Mouse (Mus musculus): Measurements from ENCODE around the gene Micu2. TPM values are rescaled to one million over a fixed set of nuclear protein-coding genes. Genes with fewer than 3 reads are reported as not detected.

The Micu2 gene
- polyA plus RNA-seq, 1 experiment from 2014 or later: 70.1 TPM

DNA sequence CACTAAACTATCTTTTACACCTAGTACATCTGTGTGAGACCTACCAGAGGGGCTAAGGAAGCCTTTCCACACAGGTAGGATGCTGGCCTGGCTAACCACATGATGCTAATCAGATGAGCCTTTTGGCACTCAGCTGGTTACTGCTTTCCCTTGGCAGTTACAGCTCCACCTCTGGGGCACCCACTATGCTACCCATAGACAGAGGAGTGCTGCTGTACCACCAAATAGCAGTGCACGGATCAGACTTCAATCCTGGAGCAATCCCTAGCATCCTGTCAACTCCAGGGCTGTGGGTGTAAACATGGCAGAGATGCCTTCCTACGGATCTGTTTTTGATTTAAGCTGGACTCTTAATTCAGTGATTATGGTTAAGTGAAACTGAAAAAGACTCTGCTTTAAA lies 13.3 kb downstream of the Micu2 start:
- Histone ChIP-seq H3K4me2 (replicated peaks) (no peak overlapping the region), H3K36me3 (peaks cover 26% of the 10 kb centered on the region; the same call in 1 of the 2 replicates), H3K27ac (replicated peaks) (no peak overlapping the region), H3K9ac (replicated peaks) (no peak overlapping the region), H3K4me1 (peaks cover 10% of the 10 kb centered on the region), H3K4me3 (no peak overlapping the region), H3K27me3 (no peaks in the 10 kb centered on the region), H3K9me3 (0 out of 2 replicates have a peak, but pooled peaks cover 14% of the 10 kb centered on the region)
- ATAC-seq (ENCODE audit: low FRiP score, low read depth): no peak
- WGBS: 79% methylated on average over 2 of the region's 2 CpGs

- Histone ChIP-seq H3K9ac (replicated peaks) (no peak overlapping the region), H3K9me3 (0 out of 2 replicates have a peak, but pooled peaks cover 6% of the 10 kb centered on the region), H3K36me3 (peaks cover 8% of the 10 kb centered on the region; the same call in 1 of the 2 replicates), H3K27me3 (no peaks in the 10 kb centered on the region), H3K4me1 (peaks cover 10% of the 10 kb centered on the region), H3K4me2 (replicated peaks) (peak overlapping the region; percentile 38; the same call in 1 of the 2 replicates), H3K4me3 (no peak overlapping the region), H3K27ac (replicated peaks) (no peak overlapping the region)
- no peak for ATAC-seq (ENCODE audit: low FRiP score, low read depth)
- 5% methylated on average over 7 of the region's 7 CpGs for WGBS
Measured at GRCm38 (mm10) chr14:57982450-57982849, 16.6 kb downstream of the Micu2 start.

- H3K9ac ChIP-seq (replicated peaks): 0 out of 2 replicates have a peak overlapping the region, but pooled peaks have one; percentile 34
- ATAC-seq (ENCODE audit: low FRiP score, low read depth): peak; percentile 78
- WGBS: 17% methylated on average over 14 of the region's 14 CpGs
Measured at GRCm38 (mm10) chr14:57981720-57982418, 17.2 kb downstream of the Micu2 start.

DNA sequence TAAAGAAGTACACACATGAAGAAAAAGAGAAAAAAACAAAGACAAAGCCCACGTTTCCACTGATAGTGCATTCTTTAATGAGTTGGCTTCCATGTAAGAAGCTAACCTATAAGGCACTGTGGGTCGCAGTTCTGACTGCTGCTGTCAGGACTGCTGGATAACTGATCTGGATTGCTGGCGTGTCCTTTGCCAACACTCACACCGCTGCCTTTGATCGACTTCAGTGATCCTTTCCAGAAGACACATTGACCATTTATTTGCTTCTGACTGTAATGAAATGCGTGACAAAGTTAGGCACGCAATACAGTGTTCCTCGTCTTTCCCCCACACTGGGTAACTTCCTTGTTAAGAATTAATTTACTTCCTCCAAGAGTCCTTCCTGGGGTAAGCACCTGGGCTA lies 18.3 kb downstream of the Micu2 start:
- H3K36me3 ChIP-seq: no peaks in the 10 kb centered on the region
- no peaks in the 10 kb centered on the region for H3K9me3 ChIP-seq
- H3K4me1 ChIP-seq: peaks cover 10% of the 10 kb centered on the region
- H3K9ac ChIP-seq (replicated peaks): no peak overlapping the region
- H3K4me2 ChIP-seq (replicated peaks): no peak overlapping the region
- no peak for ATAC-seq (ENCODE audit: low FRiP score, low read depth)
- 76% methylated on average over 8 of the region's 8 CpGs for WGBS
- no peaks in the 10 kb centered on the region for H3K27me3 ChIP-seq
- no peak overlapping the region for H3K4me3 ChIP-seq
- H3K27ac ChIP-seq (replicated peaks): no peak overlapping the region

More at GRCm38 (mm10) chr14:57981720-57982418, 17.2 kb downstream of the Micu2 start:
- no peaks in the 10 kb centered on the region for H3K27me3 ChIP-seq
- peaks cover 2% of the 10 kb centered on the region; the same call in 1 of the 2 replicates for H3K36me3 ChIP-seq
- no peak overlapping the region for H3K4me3 ChIP-seq
- peaks cover 10% of the 10 kb centered on the region for H3K4me1 ChIP-seq
- H3K9me3 ChIP-seq: 0 out of 2 replicates have a peak, but pooled peaks cover under 1% of the 10 kb centered on the region
- H3K27ac ChIP-seq (replicated peaks): 0 out of 2 replicates have a peak overlapping the region, but pooled peaks have one; percentile 20
- peak overlapping the region; percentile 38 for H3K4me2 ChIP-seq (replicated peaks)

DNA sequence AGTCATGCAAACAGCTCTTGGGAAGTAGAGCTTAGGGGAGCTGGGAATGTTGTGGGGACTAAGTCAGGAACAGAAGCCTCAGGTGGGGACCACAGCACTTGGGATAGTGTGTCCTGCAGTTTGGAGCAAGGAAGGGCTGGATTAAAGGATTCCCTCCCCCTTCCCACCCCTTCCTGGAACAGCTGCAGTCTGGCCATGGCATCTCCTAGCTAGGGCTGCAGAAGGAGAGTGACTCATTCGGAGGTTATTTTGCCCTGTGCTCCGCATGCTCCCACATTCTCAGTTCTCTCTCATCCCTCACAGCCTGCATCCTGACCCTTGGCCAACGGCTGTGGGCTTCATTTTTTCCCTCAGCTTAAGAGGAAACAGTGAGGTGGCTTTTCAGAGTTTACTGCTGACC lies 18.9 kb downstream of the Micu2 start:
- Histone ChIP-seq H3K4me2 (replicated peaks) (no peak overlapping the region), H3K27ac (replicated peaks) (no peak overlapping the region), H3K27me3 (no peaks in the 10 kb centered on the region), H3K4me3 (no peak overlapping the region), H3K36me3 (no peaks in the 10 kb centered on the region), H3K9ac (replicated peaks) (no peak overlapping the region), H3K9me3 (no peaks in the 10 kb centered on the region), H3K4me1 (peaks cover 10% of the 10 kb centered on the region)
- WGBS: 53% methylated on average over 3 of the region's 3 CpGs
- no peak for ATAC-seq (ENCODE audit: low FRiP score, low read depth)

DNA sequence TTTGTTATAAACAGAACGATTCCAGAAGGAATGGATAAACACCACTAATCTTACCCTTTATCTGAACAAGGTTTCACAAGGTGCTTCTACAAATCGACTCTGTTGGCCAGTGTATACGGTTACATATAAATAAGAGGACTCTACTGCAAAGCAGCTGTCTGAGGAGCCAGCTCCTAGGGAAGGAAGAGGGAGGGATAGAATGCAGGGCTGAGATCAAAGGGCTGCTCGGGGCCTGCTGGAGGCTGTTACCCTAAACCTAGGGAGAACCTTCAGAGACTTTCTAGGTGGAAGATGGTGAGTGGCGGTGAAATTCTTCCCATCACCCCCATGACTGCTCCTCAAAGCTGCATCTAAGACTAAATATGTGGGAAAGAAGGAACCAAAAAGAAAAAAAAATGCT lies 20.9 kb downstream of the Micu2 start:
- Histone ChIP-seq H3K4me1 (peaks cover 10% of the 10 kb centered on the region), H3K4me2 (replicated peaks) (no peak overlapping the region), H3K27ac (replicated peaks) (no peak overlapping the region), H3K4me3 (no peak overlapping the region), H3K36me3 (no peaks in the 10 kb centered on the region), H3K9ac (replicated peaks) (no peak overlapping the region), H3K27me3 (no peaks in the 10 kb centered on the region), H3K9me3 (no peaks in the 10 kb centered on the region)
- no peak for ATAC-seq (ENCODE audit: low FRiP score, low read depth)
- 50% methylated on average over 5 of the region's 5 CpGs for WGBS

- Histone ChIP-seq H3K4me1 (no peaks in the 10 kb centered on the region), H3K9ac (replicated peaks) (no peak overlapping the region), H3K27ac (replicated peaks) (no peak overlapping the region), H3K4me2 (replicated peaks) (no peak overlapping the region), H3K9me3 (no peaks in the 10 kb centered on the region), H3K36me3 (no peaks in the 10 kb centered on the region), H3K27me3 (no peaks in the 10 kb centered on the region), H3K4me3 (no peak overlapping the region)
- no peak for ATAC-seq (ENCODE audit: low FRiP score, low read depth)
- 90% methylated on average over 6 of the region's 6 CpGs for WGBS
Measured at GRCm38 (mm10) chr14:57975656-57976055, 23.4 kb downstream of the Micu2 start.

DNA sequence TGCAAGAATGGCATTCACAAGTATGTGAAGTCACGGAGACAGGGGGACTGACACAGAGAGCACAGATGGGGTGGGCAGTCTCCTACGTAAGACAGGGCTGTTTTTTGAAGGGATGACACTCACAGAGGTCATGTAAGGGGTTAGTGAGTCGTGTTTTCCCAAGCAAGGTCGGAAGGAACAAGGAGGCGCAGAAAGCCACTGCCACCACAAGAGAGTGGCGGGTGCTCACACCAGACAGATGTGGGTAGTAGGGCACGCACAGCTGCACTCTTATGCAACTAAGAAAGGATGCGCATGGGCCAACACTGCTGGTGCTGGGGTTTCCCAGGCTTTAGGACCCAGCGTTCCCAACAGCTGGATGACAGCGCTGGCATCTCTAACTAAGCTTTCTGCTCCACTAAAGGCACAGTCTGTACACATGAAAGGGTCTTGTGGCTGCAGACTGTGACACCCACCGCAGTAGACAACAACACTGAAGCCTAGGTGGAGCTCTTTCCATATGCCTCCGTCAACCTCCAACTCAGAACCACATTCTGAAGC lies 27.0 kb downstream of the Micu2 start:
- WGBS: 80% methylated on average over 12 of the region's 12 CpGs
- Histone ChIP-seq H3K9me3 (no peaks in the 10 kb centered on the region), H3K4me3 (no peak overlapping the region), H3K36me3 (peaks cover 4% of the 10 kb centered on the region; the same call in 1 of the 2 replicates), H3K4me2 (replicated peaks) (no peak overlapping the region), H3K27me3 (no peaks in the 10 kb centered on the region), H3K4me1 (no peaks in the 10 kb centered on the region), H3K9ac (replicated peaks) (no peak overlapping the region), H3K27ac (replicated peaks) (no peak overlapping the region)
- ATAC-seq (ENCODE audit: low FRiP score, low read depth): no peak

- ATAC-seq (ENCODE audit: low FRiP score, low read depth): no peak
- WGBS: 89% methylated on average over 6 of the region's 6 CpGs
Measured at GRCm38 (mm10) chr14:57968873-57969272, 30.2 kb downstream of the Micu2 start.

DNA sequence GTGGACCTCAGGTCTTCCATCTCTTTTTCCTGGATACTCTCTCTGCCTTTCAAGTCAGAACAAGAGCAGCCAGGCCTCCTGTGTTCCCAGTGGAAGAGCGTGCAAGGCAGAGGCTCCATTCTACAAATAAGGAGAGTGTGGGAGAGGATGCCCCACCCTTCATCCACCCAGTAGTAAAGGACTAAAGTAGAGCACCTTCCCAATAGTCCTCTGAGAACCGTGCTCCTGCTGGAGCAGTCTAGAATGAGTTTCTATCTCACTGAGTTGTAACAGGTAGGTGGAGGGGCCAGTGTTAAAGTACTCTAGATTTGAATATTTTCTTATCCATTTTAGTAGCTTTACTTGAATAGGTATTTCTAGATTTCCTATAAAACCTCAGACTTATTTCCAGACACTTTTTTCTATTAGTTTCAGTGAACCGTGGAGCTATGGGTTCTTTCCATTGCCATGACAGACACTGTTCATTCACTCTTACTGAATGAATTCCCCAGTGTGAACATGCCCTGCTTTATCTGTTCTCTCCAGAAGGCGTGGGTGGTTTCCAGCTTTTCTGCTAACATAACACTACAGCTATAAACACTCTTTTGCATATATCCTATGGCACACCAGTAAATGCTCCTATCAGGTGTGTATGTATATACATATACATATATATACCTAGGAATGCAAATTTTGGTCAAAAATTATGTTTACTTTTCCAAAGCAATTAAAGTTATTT lies 31.8 kb downstream of the Micu2 start:
- no peaks in the 10 kb centered on the region for H3K4me1 ChIP-seq
- no peaks in the 10 kb centered on the region for H3K9me3 ChIP-seq
- no peak overlapping the region for H3K27ac ChIP-seq (replicated peaks)
- H3K4me3 ChIP-seq: no peak overlapping the region
- no peak for ATAC-seq (ENCODE audit: low FRiP score, low read depth)
- no peak overlapping the region for H3K4me2 ChIP-seq (replicated peaks)
- no peaks in the 10 kb centered on the region for H3K27me3 ChIP-seq
- no peak overlapping the region for H3K9ac ChIP-seq (replicated peaks)
- WGBS: 91% methylated on average over 4 of the region's 4 CpGs
- H3K36me3 ChIP-seq: peaks cover 7% of the 10 kb centered on the region; the same call in 1 of the 2 replicates

More at GRCm38 (mm10) chr14:57968873-57969272, 30.2 kb downstream of the Micu2 start:
- no peak overlapping the region for H3K4me3 ChIP-seq
- H3K9me3 ChIP-seq: no peaks in the 10 kb centered on the region
- H3K27me3 ChIP-seq: no peaks in the 10 kb centered on the region
- no peak overlapping the region for H3K9ac ChIP-seq (replicated peaks)
- no peak overlapping the region for H3K27ac ChIP-seq (replicated peaks)
- H3K4me1 ChIP-seq: no peaks in the 10 kb centered on the region
- H3K36me3 ChIP-seq: peaks cover 4% of the 10 kb centered on the region; the same call in 1 of the 2 replicates
- H3K4me2 ChIP-seq (replicated peaks): no peak overlapping the region

DNA sequence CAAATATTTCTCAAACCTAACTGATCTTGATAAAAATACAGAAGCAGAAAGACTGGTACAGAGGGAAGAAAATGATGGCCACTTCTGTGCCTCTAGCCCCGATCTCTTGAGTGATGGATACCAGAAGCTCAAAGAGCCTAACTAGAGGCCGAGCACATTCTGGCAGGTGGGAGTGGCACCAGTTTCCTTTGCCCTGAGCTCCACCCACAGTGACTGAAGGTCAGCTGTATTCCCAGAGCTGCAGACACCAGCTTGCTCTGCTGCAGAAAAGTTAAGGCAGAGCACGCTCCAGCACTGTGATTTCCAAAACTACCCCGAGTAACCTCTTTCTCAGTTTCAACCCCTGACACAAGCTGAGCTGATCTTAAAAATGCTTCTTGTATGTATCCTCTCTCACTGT lies 37.2 kb downstream of the Micu2 start:
- H3K4me2 ChIP-seq (replicated peaks): no peak overlapping the region
- no peaks in the 10 kb centered on the region for H3K4me1 ChIP-seq
- 72% methylated on average over 4 of the region's 4 CpGs for WGBS
- no peak overlapping the region for H3K4me3 ChIP-seq
- H3K36me3 ChIP-seq: peaks cover 9% of the 10 kb centered on the region
- H3K27ac ChIP-seq (replicated peaks): no peak overlapping the region
- H3K27me3 ChIP-seq: no peaks in the 10 kb centered on the region
- no peaks in the 10 kb centered on the region for H3K9me3 ChIP-seq
- no peak for ATAC-seq (ENCODE audit: low FRiP score, low read depth)
- no peak overlapping the region for H3K9ac ChIP-seq (replicated peaks)

GRCm38 (mm10) chr14:57951089-57951488 lies 48.0 kb downstream of the Micu2 start:
- no peaks in the 10 kb centered on the region for H3K9me3 ChIP-seq
- H3K9ac ChIP-seq (replicated peaks): no peak overlapping the region
- H3K4me1 ChIP-seq: no peaks in the 10 kb centered on the region
- no peak overlapping the region for H3K27ac ChIP-seq (replicated peaks)
- 31% methylated on average over 2 of the region's 2 CpGs for WGBS
- peaks cover 9% of the 10 kb centered on the region for H3K36me3 ChIP-seq
- no peak overlapping the region for H3K4me2 ChIP-seq (replicated peaks)
- no peaks in the 10 kb centered on the region for H3K27me3 ChIP-seq
- no peak for ATAC-seq (ENCODE audit: low FRiP score, low read depth)
- no peak overlapping the region for H3K4me3 ChIP-seq

Data from midbrain, embryonic 12.5 days (tissue).